Mouse (Mus musculus) heart, adult 9 months (tissue): ENCODE measurements around the gene Bcap31.
"Not testable (repeated sequence)": the region's sequence is repeated elsewhere in the genome, so short reads cannot be mapped to it uniquely, and the experiment has no call there.

ENCODE experiments used
- DNase-seq, 2 experiments: peaks; one replicate each; pipeline ENCODE4 v3.0.0; 2022; ENCODE audit warnings: low spot score in 2 of 2

The Bcap31 gene

GRCm38 (mm10) chrX:73716109-73716661, at the start of gene Bcap31, which contains the start of gene Abcd1:
TSS of gene Bcap31 (minus strand) at chrX:73716175.
TSS of gene Abcd1 (plus strand) at chrX:73716597.
- peak; percentile 94 to 97 for DNase-seq

DNA sequence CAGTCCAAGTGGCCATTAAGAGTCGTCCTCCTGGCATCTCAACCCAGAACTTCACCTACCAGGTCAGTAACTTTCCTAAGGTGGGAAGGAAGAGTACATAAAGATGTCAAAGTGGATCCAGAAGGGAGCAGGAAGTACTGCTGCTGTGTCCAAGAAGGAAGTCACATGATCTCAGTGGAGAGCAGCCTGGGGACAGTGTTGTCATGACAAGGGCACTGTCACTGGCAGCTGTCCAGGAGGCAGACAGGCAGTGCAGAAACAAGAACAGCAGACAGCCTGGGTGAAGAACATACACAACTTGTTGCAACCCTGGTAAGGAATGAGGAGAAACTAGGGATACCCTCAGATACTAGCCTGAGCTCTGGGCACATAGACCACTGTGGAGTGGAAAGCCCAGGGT, 49.3 kb upstream of the Bcap31 start:
- DNase-seq, result peak; percentile 56 to 62

GRCm38 (mm10) chrX:73758611-73759290, 42.8 kb upstream of the Bcap31 start:
- no peak for DNase-seq

DNA sequence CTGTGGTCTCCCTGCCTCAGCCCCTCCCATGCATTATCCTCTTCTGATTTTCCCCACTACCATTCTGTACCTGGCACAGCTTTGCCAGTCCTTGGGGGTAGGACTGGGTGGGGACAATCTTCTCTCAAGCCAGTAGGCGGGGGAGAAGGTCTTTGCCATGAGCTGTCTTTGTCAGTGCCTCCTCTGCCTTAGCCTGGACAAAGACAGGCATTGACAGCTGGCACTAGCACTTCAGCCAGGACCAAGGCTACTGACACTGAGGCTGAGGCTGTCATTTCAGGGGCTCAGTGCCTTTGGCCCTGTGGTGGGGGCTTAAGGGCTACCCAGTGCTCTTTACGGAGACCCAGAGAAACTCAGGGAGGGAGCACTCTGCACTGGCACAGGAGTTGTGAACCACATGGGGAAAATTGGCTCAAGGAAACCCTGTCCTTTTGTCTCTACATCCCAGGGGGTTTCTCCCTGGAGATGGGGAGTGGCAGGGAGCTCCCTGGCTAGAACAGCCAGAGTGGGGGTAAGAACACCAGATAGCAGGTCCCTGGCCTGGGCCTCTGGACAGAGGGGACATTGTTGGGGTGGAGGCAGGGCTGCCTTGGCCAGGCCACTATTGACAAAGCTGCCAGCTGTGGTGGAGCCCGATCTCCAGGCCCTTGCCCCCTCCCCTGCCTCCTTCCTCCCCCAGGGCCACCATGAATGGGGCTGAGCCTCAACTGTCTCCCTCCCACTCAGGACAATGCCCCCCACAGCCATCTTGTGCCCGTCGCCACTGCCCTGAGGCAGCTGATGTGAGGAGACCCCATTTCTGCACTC, 40.6 kb upstream of the Bcap31 start, which contains the start of gene Plxnb3:
Gene Plxnb3 (plus strand): TSS at position 757 of the 807 bp plus-strand sequence.
- DNase-seq, result no peak

DNA sequence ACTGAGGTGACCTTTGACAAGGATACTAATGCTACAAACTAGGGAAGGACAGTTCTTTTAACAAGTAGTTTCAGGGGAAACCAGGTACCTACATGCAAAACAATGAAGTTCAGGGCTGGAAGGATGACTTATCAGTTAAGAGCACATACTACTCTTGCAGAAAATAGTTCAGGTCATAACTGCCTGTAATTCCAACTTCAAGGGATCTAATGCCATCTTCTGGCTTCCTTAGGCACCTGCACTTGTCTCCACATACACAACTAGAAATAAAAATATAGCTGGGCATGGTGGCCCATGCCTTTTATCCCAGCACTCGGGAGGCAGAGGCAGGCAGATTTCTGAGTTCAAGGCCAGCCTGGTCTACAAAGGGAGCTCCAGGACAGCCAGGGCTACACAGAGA, 33.0 kb upstream of the Bcap31 start:
- no peak for DNase-seq

DNA sequence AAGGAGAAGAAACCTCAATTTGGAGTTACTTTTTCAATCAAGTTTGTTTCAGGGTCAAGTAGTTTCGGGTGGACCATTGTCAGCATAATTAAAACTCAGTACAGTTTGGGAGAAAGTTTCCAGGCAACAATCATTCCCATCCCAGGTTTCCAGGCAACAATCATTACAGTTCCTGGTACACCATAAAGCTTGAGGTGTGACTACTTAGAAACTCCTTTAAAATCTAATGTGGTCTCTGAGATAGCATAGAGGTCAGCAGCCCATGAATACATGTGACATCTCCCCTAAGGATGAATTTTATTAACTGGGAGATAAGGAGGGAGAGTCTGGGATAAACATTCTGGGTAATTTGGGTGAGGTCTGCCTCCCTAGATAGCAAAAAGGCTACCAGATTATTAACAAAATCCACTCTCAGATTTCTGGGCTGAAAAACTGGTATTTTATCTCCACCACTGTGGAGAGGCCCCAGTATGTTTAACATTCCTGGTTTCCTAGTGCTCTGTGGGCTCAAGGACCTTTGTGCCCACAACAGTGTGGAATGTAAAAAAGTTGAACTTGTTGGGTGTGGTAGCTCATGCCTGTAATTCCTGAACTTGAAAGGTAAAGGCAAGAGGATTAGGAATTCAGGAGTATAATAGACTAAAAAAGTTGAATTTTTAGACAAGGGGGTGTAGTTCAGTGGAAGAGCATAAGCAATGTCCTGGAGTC, 29.0 kb upstream of the Bcap31 start:
- DNase-seq, result no peak

DNA sequence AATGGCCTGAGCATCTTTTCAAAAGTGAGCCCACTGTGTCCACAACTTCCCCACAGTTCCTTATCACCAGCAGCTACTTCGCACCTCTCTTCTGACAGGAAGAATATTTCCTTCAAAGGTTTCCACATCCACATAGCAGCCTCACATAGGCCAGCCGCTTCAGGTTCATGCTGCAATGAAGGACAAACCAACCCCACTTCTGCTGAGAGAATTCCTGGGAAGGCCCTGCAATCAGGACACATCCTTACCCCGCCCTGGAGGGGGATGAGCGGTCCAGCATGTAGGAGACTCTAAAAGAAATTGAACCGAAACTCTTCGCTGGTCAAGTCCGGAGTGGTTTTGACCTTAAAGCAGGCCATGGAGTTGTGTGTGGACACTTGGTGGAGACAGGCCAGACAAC, 23.9 kb upstream of the Bcap31 start:
- not testable (repeated sequence) for DNase-seq

- no peak for DNase-seq
Measured at GRCm38 (mm10) chrX:73739151-73739550, 23.2 kb upstream of the Bcap31 start.

DNA sequence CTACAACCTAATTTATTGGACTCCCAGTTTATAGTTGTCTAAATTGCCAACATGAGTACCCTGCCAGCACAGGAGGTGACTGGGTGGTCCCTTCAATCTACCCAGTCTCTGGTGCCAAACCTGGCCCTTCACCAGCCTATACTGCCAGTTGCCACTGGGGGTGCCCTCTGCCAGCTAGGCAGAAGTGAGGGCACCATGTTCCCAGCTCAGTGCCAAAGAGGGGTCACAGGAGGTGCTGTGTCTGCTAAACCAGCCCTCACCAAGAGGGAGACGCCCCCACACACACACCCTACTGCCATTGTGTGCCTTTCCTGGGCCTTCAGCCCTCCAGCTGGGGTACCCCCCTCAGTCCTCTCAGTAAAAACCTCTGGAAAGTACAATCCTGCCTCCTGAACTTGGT, 22.2 kb upstream of the Bcap31 start:
- DNase-seq, result no peak

DNA sequence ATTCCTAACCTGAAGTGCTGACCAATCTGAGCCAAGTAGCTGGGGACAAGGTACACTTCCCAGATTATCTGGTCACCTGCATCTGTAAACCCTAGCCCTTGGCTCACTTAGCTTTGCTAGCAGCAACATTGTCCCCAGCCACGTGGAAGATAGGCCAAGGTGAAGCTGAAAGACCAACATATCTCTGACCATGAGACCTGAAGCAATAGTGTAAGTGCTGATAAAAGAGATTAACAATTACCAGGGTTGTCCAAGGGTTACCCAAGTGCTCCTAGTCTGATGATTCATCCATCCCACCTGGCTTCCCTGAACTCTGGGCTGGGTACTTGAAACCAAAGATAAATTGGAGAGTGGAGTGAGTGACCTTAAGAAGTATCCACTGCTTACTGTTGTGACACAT, 14.9 kb upstream of the Bcap31 start:
- no peak for DNase-seq

GRCm38 (mm10) chrX:73718686-73719362, 2.8 kb upstream of the Bcap31 start:
- DNase-seq, result peak; percentile 21 to 38

- DNase-seq, result peak; percentile 30 to 33
Measured at GRCm38 (mm10) chrX:73718271-73718670, 2.3 kb upstream of the Bcap31 start.

- DNase-seq, result peak; percentile 8 to 22
Measured at GRCm38 (mm10) chrX:73717667-73718066, 1.7 kb upstream of the Bcap31 start.

GRCm38 (mm10) chrX:73716709-73717545, 952 bp upstream of the Bcap31 start:
- DNase-seq, result peak in 1 of 2 experiments; percentile 20

- DNase-seq, result peak in 1 of 2 experiments; percentile 37
Measured at GRCm38 (mm10) chrX:73715476-73716108, 383 bp downstream of the Bcap31 start.

DNA sequence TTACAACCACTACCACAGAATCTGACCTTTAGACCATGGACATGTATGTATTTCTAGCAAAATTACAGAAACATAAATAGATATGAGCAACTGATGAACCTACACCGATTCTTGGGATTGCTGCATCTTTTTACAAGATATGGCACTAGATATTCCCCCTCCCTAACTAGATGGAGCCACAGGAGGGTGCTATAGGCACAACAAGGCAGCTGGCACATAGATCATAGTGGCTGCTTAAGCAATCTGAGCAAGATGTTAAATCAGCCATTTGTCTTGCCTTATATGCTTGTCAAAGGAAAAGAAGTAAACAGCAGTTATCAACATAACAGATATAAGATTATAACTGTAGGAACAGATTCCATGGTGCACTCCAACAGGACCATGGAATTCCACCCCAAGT, 15.5 kb downstream of the Bcap31 start:
- no peak for DNase-seq

DNA sequence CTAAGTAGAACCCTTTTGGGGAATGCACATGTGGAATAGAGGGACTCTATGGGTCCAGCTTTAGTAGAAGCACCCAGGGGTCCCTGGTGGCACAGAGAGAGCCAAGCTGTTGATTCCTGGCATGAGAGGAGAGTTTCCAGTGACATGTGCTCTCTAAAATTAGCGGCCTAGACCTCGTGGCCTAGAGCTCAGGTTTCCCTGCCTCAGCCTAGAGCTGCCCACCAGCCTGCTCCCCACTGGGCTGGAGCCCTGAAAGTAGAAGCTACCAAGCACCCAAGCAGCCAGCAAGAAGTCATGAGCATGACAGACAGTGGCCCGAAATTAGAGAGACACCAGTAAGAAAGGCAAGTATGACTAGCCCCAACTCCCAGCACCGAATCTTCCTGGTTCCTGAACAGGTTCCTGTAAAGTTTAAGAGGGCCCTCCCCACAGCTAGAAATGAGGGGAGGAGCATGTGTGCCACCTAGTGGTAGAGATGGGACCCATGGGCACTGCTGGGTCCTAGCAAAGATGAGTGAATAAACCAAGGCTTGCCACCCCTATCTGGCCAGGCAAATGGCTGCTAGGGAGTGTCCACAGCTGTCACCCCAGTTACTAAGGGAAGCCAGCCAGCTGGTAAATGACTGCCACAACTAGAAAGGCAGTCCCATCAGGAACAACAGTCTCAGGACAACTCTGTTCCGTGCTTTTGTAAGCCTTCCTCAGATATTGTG, 24.9 kb downstream of the Bcap31 start:
- peak; percentile 29 to 61 for DNase-seq

GRCm38 (mm10) chrX:73685629-73686028, 30.3 kb downstream of the Bcap31 start:
- peak; percentile 28 to 65 for DNase-seq

GRCm38 (mm10) chrX:73684978-73685377, 31.0 kb downstream of the Bcap31 start:
- no peak for DNase-seq
